Mouse (Mus musculus) retina, adult 2 months (tissue): ENCODE measurements around the gene Tnfrsf13c.

Experiments
- DNase-seq: peaks from one replicate; pipeline ENCODE4 v3.0.0-alpha.2; 2012; ENCODE audit warnings: low read depth, low spot score

Tnfrsf13c gene

GRCm38 (mm10) chr15:82230098-82230611, 6.0 kb upstream of the Tnfrsf13c start:
- DNase-seq, result no peak

DNA sequence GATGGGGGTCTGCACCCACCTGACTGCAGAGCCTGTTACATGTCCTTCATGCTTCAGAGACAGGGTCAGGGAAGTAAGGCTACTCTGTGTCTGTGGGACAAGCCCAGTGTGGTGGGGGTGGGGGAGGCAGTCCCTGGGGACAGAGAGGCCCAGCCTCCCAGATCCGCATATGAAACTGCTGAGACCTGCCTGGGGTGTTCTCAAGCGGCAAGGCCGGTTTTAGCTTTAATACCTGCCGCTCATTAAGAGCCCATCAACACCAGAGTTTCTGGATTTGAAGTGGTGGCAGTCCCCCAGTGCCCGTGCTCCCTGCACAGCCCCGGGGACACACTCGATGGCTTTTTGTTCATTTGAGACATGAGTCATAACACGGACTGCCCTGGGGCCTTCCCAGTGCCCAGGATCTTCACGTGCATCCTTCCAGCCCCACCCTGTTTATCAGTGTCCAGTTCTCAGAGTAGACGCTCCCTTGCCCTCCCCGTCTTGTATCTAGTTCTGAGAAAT, 5.4 kb upstream of the Tnfrsf13c start:
- DNase-seq, result no peak

DNA sequence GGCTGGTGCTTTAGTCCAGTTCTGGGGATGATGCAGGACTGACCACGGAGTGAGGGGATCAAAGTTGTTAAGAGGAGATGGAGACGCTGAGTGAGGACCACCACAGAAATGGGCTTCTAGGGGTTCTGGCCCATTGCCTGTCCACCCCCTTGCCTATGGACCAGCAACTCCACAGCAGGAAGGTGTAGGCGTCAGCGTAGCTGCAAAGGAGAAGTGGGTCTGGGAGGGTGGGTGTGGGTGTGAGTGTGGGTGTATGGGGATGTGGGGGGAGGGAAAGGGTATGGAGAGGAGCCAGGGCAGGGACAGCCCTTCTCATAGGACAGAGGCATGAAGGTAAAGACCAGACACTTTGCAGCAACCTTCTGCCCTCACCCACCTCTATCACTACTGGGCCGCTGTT, 1.6 kb upstream of the Tnfrsf13c start:
- no peak for DNase-seq

DNA sequence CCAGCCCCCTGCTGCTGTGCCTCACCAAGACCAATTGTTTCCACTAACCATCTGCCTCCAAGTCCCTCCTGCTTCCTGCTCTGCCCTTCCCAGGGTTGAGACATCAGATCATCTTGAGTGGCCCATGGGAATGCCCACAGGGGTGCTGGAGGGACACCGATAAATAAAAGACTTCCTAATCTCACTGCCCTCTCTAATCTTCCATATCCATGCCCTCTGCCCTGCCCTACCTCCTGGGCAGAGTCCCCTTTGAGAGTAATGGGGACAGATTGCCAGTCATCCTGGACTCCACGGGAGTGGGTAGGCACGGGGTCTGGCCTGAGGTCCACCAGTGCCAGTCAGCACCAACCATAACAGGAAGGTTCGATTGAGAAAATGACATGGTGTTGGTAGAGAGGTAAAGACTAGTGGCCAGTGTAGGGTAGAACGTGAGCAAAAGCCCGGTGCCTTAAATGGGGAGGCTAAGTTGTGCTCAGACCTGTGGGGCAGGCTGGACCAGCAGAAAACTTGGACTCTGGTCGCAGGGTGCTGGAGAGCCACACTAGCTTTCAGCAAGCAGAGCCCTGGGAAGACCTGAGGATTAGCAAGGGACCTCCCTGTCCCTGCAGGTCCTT, 540 bp upstream of the Tnfrsf13c start:
- DNase-seq, result no peak

GRCm38 (mm10) chr15:82223251-82223650, 918 bp downstream of the Tnfrsf13c start:
- no peak for DNase-seq

- no peak for DNase-seq
Measured at GRCm38 (mm10) chr15:82221104-82221860, 2.9 kb downstream of the Tnfrsf13c start.

DNA sequence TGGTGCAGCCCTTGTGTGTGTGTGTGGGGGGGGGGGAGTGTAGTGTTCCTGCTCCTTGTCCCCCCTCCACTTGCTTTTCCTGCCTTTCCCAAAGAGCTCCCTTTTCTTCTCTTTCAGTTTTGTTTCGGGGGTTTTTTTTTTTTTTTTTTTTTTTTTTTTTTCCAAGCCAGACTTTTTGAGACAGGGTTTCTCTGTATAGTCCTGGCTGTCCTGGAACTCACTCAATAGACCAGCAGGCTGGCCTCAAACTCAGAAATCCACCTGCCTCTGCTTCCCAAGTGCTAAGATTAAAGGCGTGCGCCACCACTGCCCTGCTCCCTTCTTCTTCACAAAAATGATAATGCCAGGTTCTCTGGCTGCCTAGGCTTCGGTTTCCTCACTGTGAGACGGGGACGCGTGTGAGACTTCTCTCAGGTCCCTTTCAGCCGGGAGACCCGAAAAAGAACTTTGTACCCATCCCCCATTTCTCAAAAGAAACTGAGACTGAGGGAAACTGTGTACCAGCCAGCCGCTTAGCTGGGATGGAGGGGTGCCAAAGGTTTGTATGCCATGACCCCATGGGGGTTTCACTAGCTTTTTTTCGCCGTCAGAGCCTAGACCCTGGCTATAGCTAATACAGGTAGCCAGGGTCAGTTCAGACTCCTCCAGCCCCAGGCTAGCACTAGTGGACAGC, 4.0 kb downstream of the Tnfrsf13c start:
- no peak for DNase-seq

GRCm38 (mm10) chr15:82218778-82219666, 5.1 kb downstream of the Tnfrsf13c start:
- DNase-seq, result no peak

GRCm38 (mm10) chr15:82217980-82218379, 6.2 kb downstream of the Tnfrsf13c start:
- DNase-seq, result no peak

- DNase-seq, result no peak
Measured at GRCm38 (mm10) chr15:82217039-82217438, 7.1 kb downstream of the Tnfrsf13c start.

- no peak for DNase-seq
Measured at GRCm38 (mm10) chr15:82216142-82216827, 7.9 kb downstream of the Tnfrsf13c start.

DNA sequence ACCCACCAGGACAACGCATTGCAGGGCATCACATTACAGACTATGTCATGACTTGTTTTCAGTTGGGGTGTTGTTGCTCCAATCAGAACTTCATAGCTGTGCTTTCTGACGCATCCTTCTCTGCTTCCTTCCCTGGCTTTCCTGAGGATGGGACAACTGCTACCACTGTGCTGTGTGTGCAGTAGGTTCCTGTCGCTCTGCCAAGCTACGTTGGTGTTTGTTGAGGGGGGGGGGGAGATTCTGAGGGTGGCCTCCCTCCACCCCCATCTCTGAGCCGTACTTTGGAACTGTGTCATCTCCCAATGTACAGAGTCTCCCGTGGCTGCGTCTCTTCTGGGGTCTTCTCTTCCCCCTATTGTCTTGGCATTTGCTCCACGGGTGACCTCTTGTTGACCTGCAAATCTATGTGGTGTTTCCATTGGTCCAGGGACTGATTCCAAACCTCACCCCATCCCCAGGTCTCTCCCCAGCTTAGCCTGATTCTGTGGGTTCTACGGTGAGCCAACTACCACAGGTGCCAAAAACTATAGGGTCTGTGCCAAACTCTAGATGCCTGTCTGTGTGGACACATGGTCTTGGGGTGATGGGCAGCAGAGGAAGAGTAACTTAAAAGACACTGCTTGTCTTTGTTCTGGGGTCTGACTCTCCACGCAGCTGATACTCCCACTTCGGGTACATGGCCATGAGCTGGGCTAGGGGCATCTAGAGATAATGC, 8.7 kb downstream of the Tnfrsf13c start:
- no peak for DNase-seq

DNA sequence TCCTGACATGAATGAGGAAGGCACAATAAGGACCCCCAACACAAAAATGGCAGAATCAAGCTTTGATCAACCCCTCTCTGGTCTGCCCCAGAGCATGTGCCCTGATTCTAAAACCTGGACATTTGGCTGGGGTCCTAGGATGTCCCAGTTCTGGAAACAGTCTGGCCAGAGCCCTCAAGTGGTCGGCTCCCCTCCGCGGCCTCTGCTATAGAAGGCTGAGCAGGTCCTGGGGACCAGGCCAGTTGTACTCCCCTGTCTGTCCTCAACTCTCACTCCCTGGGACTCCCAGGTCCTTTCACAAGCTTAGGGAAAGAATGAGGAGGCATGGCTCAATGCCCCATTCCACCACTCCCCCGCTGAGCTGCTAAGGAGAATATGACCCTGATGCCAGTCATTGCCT, 10.9 kb downstream of the Tnfrsf13c start:
- no peak for DNase-seq

- no peak for DNase-seq
Measured at GRCm38 (mm10) chr15:82212752-82213063, 11.5 kb downstream of the Tnfrsf13c start, which contains the start of gene Shisa8. Shisa8 (minus strand) TSS chr15:82212815.

DNA sequence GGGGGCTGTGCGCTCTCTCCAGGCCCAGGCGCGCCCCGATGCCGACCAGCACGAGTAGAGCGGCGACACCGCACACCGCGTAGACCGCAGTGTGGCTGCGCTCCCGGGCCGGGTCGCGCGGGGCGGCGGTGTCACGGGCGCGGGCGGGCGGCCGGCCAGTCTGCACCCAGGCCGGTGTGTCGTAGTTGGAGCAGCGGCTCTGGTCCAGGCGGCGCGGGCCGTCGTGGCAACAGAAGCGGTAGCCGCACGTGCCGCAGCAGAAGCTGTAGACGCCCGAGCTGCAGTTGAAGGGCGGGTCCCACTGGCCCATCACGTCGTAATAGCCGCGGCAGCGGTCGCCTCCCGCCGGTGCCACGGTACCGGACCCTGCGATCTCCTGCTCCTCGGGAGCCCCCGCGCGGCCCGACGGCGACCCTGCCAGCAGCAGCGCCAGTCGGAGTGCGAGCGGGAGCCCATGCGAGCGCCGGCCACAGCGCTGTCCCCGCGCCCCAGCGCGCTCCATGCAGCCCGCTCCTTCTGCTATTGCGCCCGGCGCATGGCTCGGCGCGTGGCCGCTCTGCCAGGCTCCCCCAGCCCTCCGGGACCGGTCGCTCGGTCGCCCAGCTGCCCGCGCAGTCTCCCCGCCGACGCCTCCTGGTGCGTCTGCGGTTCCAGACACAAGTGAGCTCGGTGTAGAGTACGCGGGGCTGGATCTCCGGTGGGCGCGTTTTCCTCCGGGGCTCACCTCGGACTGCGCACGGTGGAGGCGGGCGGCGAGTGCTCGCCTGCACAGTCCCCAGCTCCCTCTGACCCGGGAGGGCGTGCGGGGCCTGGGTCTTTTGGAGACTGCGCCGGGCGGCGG, 12.0 kb downstream of the Tnfrsf13c start:
- no peak for DNase-seq

DNA sequence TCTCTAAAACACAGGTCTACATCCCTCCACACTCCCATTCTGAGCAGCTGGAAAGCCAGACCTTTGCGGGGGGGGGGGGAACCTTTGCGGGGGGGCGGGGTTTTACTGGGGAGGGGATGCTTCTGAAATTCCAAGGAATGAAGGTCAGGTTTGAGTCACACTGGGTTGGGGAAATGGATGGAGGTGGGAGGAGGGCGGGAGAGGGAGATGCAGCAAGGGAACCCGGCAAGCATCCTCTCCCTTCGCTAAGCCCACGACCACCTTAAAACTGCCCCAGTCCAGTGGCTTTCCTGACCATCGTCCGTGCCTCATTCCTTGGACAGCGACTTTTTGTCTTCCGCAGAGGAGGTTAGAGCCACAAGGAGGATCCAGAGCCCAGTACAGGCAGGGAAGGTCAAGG, 12.9 kb downstream of the Tnfrsf13c start:
- DNase-seq, result no peak

DNA sequence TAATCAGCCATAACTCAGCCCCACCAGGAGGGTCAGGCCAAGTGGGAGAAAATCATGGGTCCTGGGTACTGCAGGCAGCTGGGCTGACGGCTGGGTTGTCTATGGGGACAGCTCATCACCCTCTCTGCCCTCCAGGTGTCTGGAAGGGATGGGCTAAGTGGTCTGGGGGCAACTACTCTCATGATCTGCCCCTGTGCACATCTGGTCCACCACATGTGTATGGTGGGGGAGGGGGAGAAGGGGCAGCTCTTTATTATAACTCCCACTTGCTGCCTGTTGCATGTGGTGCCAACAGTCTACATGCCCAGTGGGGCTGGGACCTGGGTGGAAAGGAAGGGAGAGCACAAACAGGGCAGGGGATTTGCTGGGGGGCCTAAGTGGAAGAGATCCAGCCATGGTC, 13.4 kb downstream of the Tnfrsf13c start:
- DNase-seq, result no peak

DNA sequence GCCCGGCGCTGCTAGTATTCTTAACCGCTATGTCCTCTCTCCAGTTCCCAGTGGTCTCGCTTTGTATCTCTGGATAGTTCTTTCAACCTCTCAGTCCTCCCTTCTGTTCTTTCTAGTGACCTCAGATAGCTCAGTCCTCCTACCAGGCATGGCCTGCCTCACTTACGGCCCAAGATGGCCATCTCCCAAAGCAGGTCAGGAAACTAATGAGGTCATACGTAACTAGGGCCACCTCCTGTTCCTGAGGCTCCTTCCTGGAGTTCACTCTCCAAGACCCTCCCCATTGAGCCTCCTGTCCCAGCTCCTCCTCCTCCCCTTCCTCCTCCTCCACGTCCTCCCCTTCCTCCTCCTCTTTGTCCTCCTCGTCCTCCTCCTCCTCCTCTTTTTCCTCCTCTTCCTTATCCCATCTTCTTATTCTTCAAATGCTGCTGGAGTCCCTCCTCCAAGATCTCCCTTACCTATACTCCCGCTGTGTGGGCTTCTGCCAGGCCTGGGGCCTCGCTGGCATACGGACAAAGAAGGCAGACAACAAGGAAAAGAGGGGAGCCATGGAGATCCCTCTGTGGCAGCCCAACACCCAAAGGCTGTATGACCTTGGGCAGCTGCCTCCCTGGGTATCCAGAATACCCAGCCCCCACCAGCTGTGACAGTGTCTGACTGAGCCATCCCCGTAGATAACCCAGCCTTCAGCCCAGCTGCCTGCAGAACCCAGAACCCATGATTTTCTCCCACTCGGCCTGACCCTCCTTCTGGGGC, 14.7 kb downstream of the Tnfrsf13c start:
- no peak for DNase-seq

DNA sequence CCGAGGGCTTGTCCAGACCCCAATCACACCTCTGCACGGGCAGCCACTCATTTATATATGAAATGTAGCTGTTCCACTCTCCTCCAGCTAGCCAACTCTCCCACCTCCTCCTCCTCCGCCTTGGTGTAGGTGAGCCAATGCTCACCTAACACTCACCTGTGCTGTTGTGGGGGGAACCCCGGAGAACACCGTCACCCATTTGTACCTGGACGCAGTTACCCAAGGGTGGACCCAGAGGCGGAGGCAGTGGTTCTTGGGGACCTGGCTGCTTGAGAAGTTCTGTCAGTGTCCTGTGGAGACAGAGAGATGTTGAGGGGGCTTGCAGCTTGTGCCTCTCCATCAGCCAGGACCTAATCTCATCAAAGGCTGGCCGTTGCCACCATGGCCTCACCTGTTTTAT, 15.9 kb downstream of the Tnfrsf13c start:
- no peak for DNase-seq
